Mouse (Mus musculus) intestine, embryonic 16.5 days (tissue): ENCODE measurements at regions not wholly inside any gene's neighbourhood (a gene's known extent, or its start where the extent isn't known, plus 50 kb on each side); places are given as distances from the start of the nearest gene placed in this dataset.

Source experiments
- ATAC-seq: fragments of 200-750 bp; cut with Nextera tagmentation; 2 replicates; pipeline ENCODE4 v1.8.0; 2017; ENCODE audit warnings: moderate TSS enrichment, moderate library complexity
- H3K27ac ChIP-seq: fragments of 300-500 bp; sonication (generic); 2 replicates; pipeline ENCODE4 v1.5.1; 2014; ENCODE audit warnings: mild to moderate bottlenecking, low read length
- H3K27me3 ChIP-seq: fragments of 300-500 bp; sonication (generic); replicated peaks from 2 replicates; pipeline ENCODE4 v1.6.1; 2014; ENCODE audit warnings: low read length, control low read depth, mixed read lengths; ENCODE audit not compliant: control insufficient read depth, insufficient read depth
- H3K36me3 ChIP-seq: fragments of 300-500 bp; sonication (generic); 2 replicates; pipeline ENCODE4 v1.6.1; 2014; ENCODE audit warnings: low read length, control low read depth; ENCODE audit not compliant: control insufficient read depth, insufficient read depth
- H3K4me1 ChIP-seq: fragments of 300-500 bp; sonication (generic); 2 replicates; pipeline ENCODE4 v1.6.1; 2014; ENCODE audit warnings: low read length, control low read depth, mixed read lengths; ENCODE audit not compliant: control insufficient read depth, insufficient read depth
- H3K4me2 ChIP-seq: fragments of 300-500 bp; sonication (generic); 2 replicates; pipeline ENCODE4 v1.6.1; 2014; ENCODE audit warnings: low read depth, low read length, control low read depth
- H3K4me3 ChIP-seq: fragments of 300-500 bp; sonication (generic); 2 replicates; pipeline ENCODE4 v1.5.1; 2014; ENCODE audit warnings: mild to moderate bottlenecking, low read length
- H3K9ac ChIP-seq: fragments of 300-500 bp; sonication (generic); 2 replicates; pipeline ENCODE4 v1.6.1; 2014; ENCODE audit warnings: low read depth, low read length
- H3K9me3 ChIP-seq: fragments of 300-500 bp; sonication (generic); 2 replicates; pipeline ENCODE4 v1.6.1; 2016; ENCODE audit warnings: low read length, control low read depth; ENCODE audit not compliant: control insufficient read depth
- WGBS: fragments of 180-500 bp; shearing (Covaris S2); extraction: QIAGEN DNeasy Blood & Tissue Kit; methylation state at CpG from one replicate; pipeline ENCODE4 v1.1.7; 2014; 5-methylcytosine and 5-hydroxymethylcytosine counted together

- H3K27me3 ChIP-seq: no peaks in the 10 kb centered on the region
- WGBS: 29% methylated on average over 6 of the region's 6 CpGs
- peak; percentile 99 for ATAC-seq
- H3K9me3 ChIP-seq: no peaks in the 10 kb centered on the region
- peak overlapping the region; percentile 23 for H3K27ac ChIP-seq
- no peaks in the 10 kb centered on the region for H3K4me1 ChIP-seq
- no peak overlapping the region for H3K4me2 ChIP-seq
- H3K36me3 ChIP-seq: no peaks in the 10 kb centered on the region
- H3K9ac ChIP-seq: no peak overlapping the region
- H3K4me3 ChIP-seq: no peak overlapping the region
Observed at GRCm38 (mm10) chr4:97465932-97466666, 283.1 kb upstream of the Gm10192 start.

- H3K27ac ChIP-seq: peak overlapping the region; percentile 23
Observed at GRCm38 (mm10) chr4:97465517-97465916, 282.6 kb upstream of the Gm10192 start.

GRCm38 (mm10) chr4:97461177-97461576 lies 278.2 kb upstream of the Gm10192 start:
- Histone ChIP-seq H3K9ac (no peak overlapping the region), H3K4me2 (no peak overlapping the region), H3K4me3 (no peak overlapping the region), H3K9me3 (no peaks in the 10 kb centered on the region), H3K36me3 (no peaks in the 10 kb centered on the region), H3K27me3 (no peaks in the 10 kb centered on the region), H3K4me1 (no peaks in the 10 kb centered on the region), H3K27ac (no peak overlapping the region)
- 90% methylated on average over 1 of the region's 1 CpGs for WGBS
- ATAC-seq: no peak

More at GRCm38 (mm10) chr4:97465517-97465916, 282.6 kb upstream of the Gm10192 start:
- Histone ChIP-seq H3K9me3 (no peaks in the 10 kb centered on the region), H3K27me3 (no peaks in the 10 kb centered on the region), H3K4me1 (no peaks in the 10 kb centered on the region), H3K4me3 (no peak overlapping the region), H3K4me2 (no peak overlapping the region), H3K36me3 (no peaks in the 10 kb centered on the region), H3K9ac (no peak overlapping the region)
- ATAC-seq: no peak

GRCm38 (mm10) chr4:97439288-97440029 lies 256.5 kb upstream of the Gm10192 start:
- no peak overlapping the region for H3K27ac ChIP-seq
- no peak overlapping the region for H3K4me3 ChIP-seq
- H3K9ac ChIP-seq: no peak overlapping the region
- no peak overlapping the region for H3K4me2 ChIP-seq
- H3K36me3 ChIP-seq: no peaks in the 10 kb centered on the region
- 73% methylated on average over 5 of the region's 5 CpGs for WGBS
- H3K27me3 ChIP-seq: no peaks in the 10 kb centered on the region
- no peaks in the 10 kb centered on the region for H3K9me3 ChIP-seq
- no peak for ATAC-seq
- no peaks in the 10 kb centered on the region for H3K4me1 ChIP-seq

GRCm38 (mm10) chr4:97432681-97433080 lies 249.7 kb upstream of the Gm10192 start:
- Histone ChIP-seq H3K4me3 (no peak overlapping the region), H3K4me2 (no peak overlapping the region), H3K36me3 (no peaks in the 10 kb centered on the region), H3K27ac (no peak overlapping the region), H3K9ac (no peak overlapping the region), H3K9me3 (no peaks in the 10 kb centered on the region), H3K4me1 (no peaks in the 10 kb centered on the region), H3K27me3 (no peaks in the 10 kb centered on the region)
- 73% methylated on average over 1 of the region's 1 CpGs for WGBS
- ATAC-seq: no peak

GRCm38 (mm10) chr4:97432094-97432493 lies 249.1 kb upstream of the Gm10192 start:
- Histone ChIP-seq H3K4me2 (no peak overlapping the region), H3K4me1 (no peaks in the 10 kb centered on the region), H3K27me3 (no peaks in the 10 kb centered on the region), H3K9me3 (no peaks in the 10 kb centered on the region), H3K9ac (no peak overlapping the region), H3K36me3 (no peaks in the 10 kb centered on the region), H3K27ac (no peak overlapping the region), H3K4me3 (no peak overlapping the region)
- no peak for ATAC-seq
- WGBS: 73% methylated on average over 1 of the region's 1 CpGs

- Histone ChIP-seq H3K27me3 (no peaks in the 10 kb centered on the region), H3K9ac (no peak overlapping the region), H3K4me1 (no peaks in the 10 kb centered on the region), H3K9me3 (no peaks in the 10 kb centered on the region), H3K4me2 (no peak overlapping the region), H3K4me3 (no peak overlapping the region), H3K27ac (no peak overlapping the region), H3K36me3 (no peaks in the 10 kb centered on the region)
- no peak for ATAC-seq
- 74% methylated on average over 2 of the region's 2 CpGs for WGBS
Observed at GRCm38 (mm10) chr4:97431239-97431638, 248.3 kb upstream of the Gm10192 start.

GRCm38 (mm10) chr4:97419845-97420244 lies 236.9 kb upstream of the Gm10192 start:
- Histone ChIP-seq H3K4me1 (no peaks in the 10 kb centered on the region), H3K4me3 (no peak overlapping the region), H3K9me3 (no peaks in the 10 kb centered on the region), H3K36me3 (no peaks in the 10 kb centered on the region), H3K27ac (no peak overlapping the region), H3K4me2 (no peak overlapping the region), H3K9ac (no peak overlapping the region), H3K27me3 (no peaks in the 10 kb centered on the region)
- WGBS: 80% methylated on average over 1 of the region's 1 CpGs
- ATAC-seq: no peak

- Histone ChIP-seq H3K27me3 (no peaks in the 10 kb centered on the region), H3K4me2 (no peak overlapping the region), H3K9ac (no peak overlapping the region), H3K4me3 (no peak overlapping the region), H3K9me3 (no peaks in the 10 kb centered on the region), H3K36me3 (no peaks in the 10 kb centered on the region), H3K27ac (no peak overlapping the region), H3K4me1 (no peaks in the 10 kb centered on the region)
- no peak for ATAC-seq
- 48% methylated on average over 5 of the region's 5 CpGs for WGBS
Observed at GRCm38 (mm10) chr4:97418616-97419015, 235.7 kb upstream of the Gm10192 start.
